Mouse (Mus musculus) thymus, adult 18-20 months (tissue): ENCODE measurements around the gene Napsa.

Source experiments
- DNase-seq, 2 experiments: peaks; one replicate each; pipeline ENCODE4 v3.0.0; 2022; ENCODE audit warnings: mixed read lengths in 2 of 2

The Napsa gene

GRCm38 (mm10) chr7:44600691-44601262 lies 28.6 kb downstream of the Napsa start:
- no peak for DNase-seq

GRCm38 (mm10) chr7:44601646-44602045 lies 29.5 kb downstream of the Napsa start:
- DNase-seq, result no peak

GRCm38 (mm10) chr7:44602443-44602842 lies 30.3 kb downstream of the Napsa start:
- DNase-seq, result no peak

- no peak for DNase-seq
Observed at GRCm38 (mm10) chr7:44603186-44603855, 31.1 kb downstream of the Napsa start.

- no peak for DNase-seq
Observed at GRCm38 (mm10) chr7:44604139-44604606, 32.0 kb downstream of the Napsa start.

GRCm38 (mm10) chr7:44604619-44605018 lies 32.4 kb downstream of the Napsa start:
- DNase-seq, result no peak

- DNase-seq, result no peak
Observed at GRCm38 (mm10) chr7:44605436-44605835, 33.3 kb downstream of the Napsa start.

GRCm38 (mm10) chr7:44606171-44606901 lies 34.2 kb downstream of the Napsa start:
- DNase-seq, result no peak

GRCm38 (mm10) chr7:44612192-44612591 lies 40.0 kb downstream of the Napsa start:
- no peak for DNase-seq

- no peak for DNase-seq
Observed at GRCm38 (mm10) chr7:44614041-44614688, 42.0 kb downstream of the Napsa start.

- no peak for DNase-seq
Observed at GRCm38 (mm10) chr7:44615309-44615708, 43.1 kb downstream of the Napsa start.

- DNase-seq, result no peak
Observed at GRCm38 (mm10) chr7:44615987-44616386, 43.8 kb downstream of the Napsa start.

GRCm38 (mm10) chr7:44617059-44617458 lies 44.9 kb downstream of the Napsa start:
- no peak for DNase-seq

- no peak for DNase-seq
Observed at GRCm38 (mm10) chr7:44623714-44624542, 51.7 kb downstream of the Napsa start.

GRCm38 (mm10) chr7:44624543-44624826 lies 52.3 kb downstream of the Napsa start:
- DNase-seq, result no peak

GRCm38 (mm10) chr7:44624828-44625227 lies 52.6 kb downstream of the Napsa start:
- no peak for DNase-seq

- no peak for DNase-seq
Observed at GRCm38 (mm10) chr7:44625241-44626067, 53.3 kb downstream of the Napsa start.

GRCm38 (mm10) chr7:44626068-44626385 lies 53.8 kb downstream of the Napsa start:
- DNase-seq, result no peak

- DNase-seq, result no peak
Observed at GRCm38 (mm10) chr7:44626966-44627365, 54.8 kb downstream of the Napsa start.

- no peak for DNase-seq
Observed at GRCm38 (mm10) chr7:44628402-44629034, 56.3 kb downstream of the Napsa start.

- DNase-seq, result no peak
Observed at GRCm38 (mm10) chr7:44630437-44630836, 58.3 kb downstream of the Napsa start.
